Mouse (Mus musculus): ENCODE results near the gene Mamld1.

Gene Mamld1

GRCm38 (mm10) chrX:71049864-71050576, at the start of gene Mamld1:
Mamld1 (plus strand) TSS chrX:71050256.
- DNase-seq = peak; percentile 84 to 85

- DNase-seq = peak; percentile 38 to 49
Observed at GRCm38 (mm10) chrX:71024718-71025117, 25.3 kb upstream of the Mamld1 start.

GRCm38 (mm10) chrX:71028007-71028406, 22.0 kb upstream of the Mamld1 start:
- no peak for DNase-seq

GRCm38 (mm10) chrX:71028976-71029375, 21.1 kb upstream of the Mamld1 start:
- DNase-seq = peak in 1 of 2 experiments; percentile 5

GRCm38 (mm10) chrX:71050677-71051311, 738 bp downstream of the Mamld1 start:
- peak; percentile 34 to 52 for DNase-seq

GRCm38 (mm10) chrX:71051361-71052114, 1.5 kb downstream of the Mamld1 start:
- peak in 1 of 2 experiments; percentile 34 for DNase-seq

GRCm38 (mm10) chrX:71052115-71052478, 2.0 kb downstream of the Mamld1 start:
- peak; percentile 86 to 87 for DNase-seq

GRCm38 (mm10) chrX:71052481-71053216, 2.6 kb downstream of the Mamld1 start:
- peak; percentile 36 to 37 for DNase-seq

- DNase-seq = no peak
Observed at GRCm38 (mm10) chrX:71053246-71053645, 3.2 kb downstream of the Mamld1 start.

- DNase-seq = no peak
Observed at GRCm38 (mm10) chrX:71056968-71057367, 6.9 kb downstream of the Mamld1 start.

- DNase-seq = peak; percentile 63 to 70
Observed at GRCm38 (mm10) chrX:71085092-71085807, 35.2 kb downstream of the Mamld1 start.

GRCm38 (mm10) chrX:71087370-71088079, 37.5 kb downstream of the Mamld1 start:
- no peak for DNase-seq

- peak in 1 of 2 experiments; percentile 28 for DNase-seq
Observed at GRCm38 (mm10) chrX:71088080-71088414, 38.0 kb downstream of the Mamld1 start.

- peak in 1 of 2 experiments; percentile 26 for DNase-seq
Observed at GRCm38 (mm10) chrX:71105820-71106219, 55.8 kb downstream of the Mamld1 start.

- peak; percentile 81 to 87 for DNase-seq
Observed at GRCm38 (mm10) chrX:71106392-71106791, 56.3 kb downstream of the Mamld1 start.

GRCm38 (mm10) chrX:71108056-71108735, 58.1 kb downstream of the Mamld1 start:
- DNase-seq = peak in 1 of 2 experiments; percentile 5

GRCm38 (mm10) chrX:71110333-71110732, 60.3 kb downstream of the Mamld1 start:
- no peak for DNase-seq

- peak; percentile 41 to 67 for DNase-seq
Observed at GRCm38 (mm10) chrX:71122359-71123293, 72.6 kb downstream of the Mamld1 start.

- peak; percentile 51 to 54 for DNase-seq
Observed at GRCm38 (mm10) chrX:71125013-71125412, 75.0 kb downstream of the Mamld1 start.

- DNase-seq = peak in 1 of 2 experiments; percentile 42
Observed at GRCm38 (mm10) chrX:71131464-71131863, 81.4 kb downstream of the Mamld1 start.

Measured in cerebellum, adult 18-20 months (tissue).